ENCODE assay signal across 8 mouse cellular contexts in genomic region chr7:99618860-99619259, GRCm38 (mm10). TPM values are rescaled to one million over a fixed set of nuclear protein-coding genes. Genes with fewer than 3 reads are reported as not detected.
DNase-seq lines count a peak whose midpoint lies in the region; ATAC-seq and TF ChIP-seq lines count a peak whose summit lies in the region.

No protein-coding gene starts in this region.

- DNase-seq in forebrain, postnatal 0 days: peak; percentile 66
- no peak for DNase-seq in lung, adult 2 months
- no peak for DNase-seq in lung, adult 18-20 months
- peak; percentile 49 for DNase-seq in adrenal gland, postnatal 25 days
- DNase-seq in hindbrain, postnatal 0 days (ENCODE audit: low spot score): peak; percentile 73
- DNase-seq in retina, adult 2 months (ENCODE audit: low read depth, low spot score): peak; percentile 23

- no peak overlapping the region for H3K27ac ChIP-seq in forebrain, postnatal 0 days (ENCODE audit: low read depth, low read length)
- H3K27ac ChIP-seq in forebrain, embryonic 15.5 days (replicated peaks): no peak overlapping the region
- H3K27ac ChIP-seq in hindbrain, postnatal 0 days: no peak overlapping the region

- TF ChIP-seq POLR2A in lung, adult 2 months (IDR thresholded peaks at IDR 0.05; ENCODE audit: borderline replicate concordance, extremely low read depth, low read depth, low read length): no peak

- no peaks in the 10 kb centered on the region for H3K4me1 ChIP-seq in forebrain, postnatal 0 days (ENCODE audit: insufficient read depth)
- no peaks in the 10 kb centered on the region for H3K4me1 ChIP-seq in forebrain, embryonic 15.5 days
- H3K4me1 ChIP-seq in lung, adult 2 months (ENCODE audit: control insufficient read depth, insufficient read depth, low read length): no peaks in the 10 kb centered on the region
- H3K4me1 ChIP-seq in hindbrain, postnatal 0 days (ENCODE audit: insufficient read depth, low read length): no peaks in the 10 kb centered on the region

- H3K9ac ChIP-seq in forebrain, postnatal 0 days: no peak overlapping the region
- H3K9ac ChIP-seq in forebrain, embryonic 15.5 days (replicated peaks): no peak overlapping the region
- no peak overlapping the region for H3K9ac ChIP-seq in hindbrain, postnatal 0 days (replicated peaks; ENCODE audit: low read length)

- H3K9me3 ChIP-seq in forebrain, postnatal 0 days (ENCODE audit: low read length): no peaks in the 10 kb centered on the region
- H3K9me3 ChIP-seq in forebrain, embryonic 15.5 days: no peaks in the 10 kb centered on the region
- H3K9me3 ChIP-seq in hindbrain, postnatal 0 days (ENCODE audit: low read length): no peaks in the 10 kb centered on the region

- ATAC-seq in forebrain, postnatal 0 days: peak; percentile 66
- ATAC-seq in forebrain, embryonic 15.5 days (replicated peaks): no peak
- ATAC-seq in hindbrain, postnatal 0 days: no peak
- no peak for ATAC-seq in megakaryocyte, adult 5-6 weeks (ENCODE audit: poor library complexity, severe bottlenecking)

- WGBS in forebrain, postnatal 0 days: 4% methylated on average over 3 of the region's 3 CpGs
- 6% methylated on average over 3 of the region's 3 CpGs for WGBS in forebrain, embryonic 15.5 days
- 9% methylated on average over 3 of the region's 3 CpGs for WGBS in lung, adult 2 months
- WGBS in hindbrain, postnatal 0 days: 5% methylated on average over 3 of the region's 3 CpGs

- peak; percentile 84 for TF ChIP-seq CTCF in forebrain, postnatal 0 days (IDR thresholded peaks at IDR 0.05; ENCODE audit: low read depth)
- peak; percentile 50; the same call in 1 of the 2 replicates for TF ChIP-seq CTCF in lung, adult 2 months (IDR thresholded peaks at IDR 0.05; ENCODE audit: insufficient read depth, low read length)
- TF ChIP-seq CTCF in hindbrain, postnatal 0 days (IDR thresholded peaks at IDR 0.05; ENCODE audit: low read depth): peak; percentile 81

- H3K4me3 ChIP-seq in forebrain, postnatal 0 days (ENCODE audit: low read depth, low read length): no peak overlapping the region
- no peak overlapping the region for H3K4me3 ChIP-seq in forebrain, embryonic 15.5 days
- H3K4me3 ChIP-seq in lung, adult 2 months (replicated peaks; ENCODE audit: extremely low read depth, low read depth, low read length): no peak overlapping the region
- H3K4me3 ChIP-seq in hindbrain, postnatal 0 days (ENCODE audit: low read length): no peak overlapping the region

- H3K4me2 ChIP-seq in forebrain, postnatal 0 days (ENCODE audit: low read depth): no peak overlapping the region
- no peak overlapping the region for H3K4me2 ChIP-seq in forebrain, embryonic 15.5 days (replicated peaks)
- H3K4me2 ChIP-seq in hindbrain, postnatal 0 days (ENCODE audit: low read depth, low read length): no peak overlapping the region

- H3K36me3 ChIP-seq in forebrain, postnatal 0 days (ENCODE audit: insufficient read depth): no peaks in the 10 kb centered on the region
- H3K36me3 ChIP-seq in forebrain, embryonic 15.5 days: no peaks in the 10 kb centered on the region
- no peaks in the 10 kb centered on the region for H3K36me3 ChIP-seq in hindbrain, postnatal 0 days (ENCODE audit: insufficient read depth, low read length)

- 0 out of 2 replicates have a peak, but pooled peaks cover 5% of the 10 kb centered on the region for H3K27me3 ChIP-seq in forebrain, postnatal 0 days (ENCODE audit: insufficient read depth, low read length)
- H3K27me3 ChIP-seq in forebrain, embryonic 15.5 days: peaks cover 8% of the 10 kb centered on the region; the same call in 1 of the 2 replicates
- no peaks in the 10 kb centered on the region for H3K27me3 ChIP-seq in hindbrain, postnatal 0 days (ENCODE audit: insufficient read depth, low read length)

RNA-seq across cellular contexts. Expression of gene Tpbgl, which starts 8.0 kb away (rescaled TPM):
- total RNA-seq in forebrain, postnatal 0 days (2014; rRNA removed): 0.86 and 1.5 TPM in 2 replicates
- polyA plus RNA-seq in forebrain, postnatal 0 days (2015; fragmentation: Nextera tagmentation; extraction: Ambion mirVana): 1.8 and 2.1 TPM in 2 replicates
- 0.49 and 0.50 TPM in 2 replicates for polyA plus RNA-seq in forebrain, embryonic 15.5 days (2015; fragmentation: Nextera tagmentation; extraction: Ambion mirVana)
- polyA plus RNA-seq in lung, adult 2 months (2012; rRNA removed): 3.8 and 7.2 TPM in 2 replicates
- 16.6 and 23.2 TPM in 2 replicates for total RNA-seq in adrenal gland, postnatal 25 days (2021)
- total RNA-seq in hindbrain, postnatal 0 days (2014; rRNA removed): 6.4 and 7.9 TPM in 2 replicates
- polyA plus RNA-seq in hindbrain, postnatal 0 days (2015; fragmentation: Nextera tagmentation; extraction: Ambion mirVana): 2.3 and 2.9 TPM in 2 replicates
- total RNA-seq in megakaryocyte, adult 5-6 weeks (2015): 0.27 TPM in 1 of 2 replicates, not detected in the other
- 0.07 TPM in 1 of 2 replicates, not detected in the other for total RNA-seq in megakaryocyte, adult 5-6 weeks (2017)

Comparison
In these comparisons a context has a peak if more than half of its experiments do, and no peak if none do; other contexts are left out.
1. DNase-seq: peak in forebrain, postnatal 0 days (single experiment), adrenal gland, postnatal 25 days (single experiment), hindbrain, postnatal 0 days (single experiment) and retina, adult 2 months (single experiment); none in lung, adult 2 months (single experiment) and lung, adult 18-20 months (0 of 2).
2. Peak in every context shown above with its lines, with median percentiles within 50 percentile points of each other: CTCF ChIP-seq.